Mouse (Mus musculus) megakaryocyte-erythroid progenitor cell, adult 5 weeks (primary cell): Measurements from ENCODE around the gene Cnot10. TPM values are rescaled to one million over a fixed set of nuclear protein-coding genes. Genes with fewer than 3 reads are reported as not detected.

Experiments used
- polyA plus RNA-seq: library from polyadenylated mRNA; stranded (reverse); fragments of >175 nt; gene quantifications from 2 replicates; pipeline ENCODE4 v1.2.3, GENCODE M21; 2012

Cnot10 gene
- polyA plus RNA-seq = 32.7 and 35.0 TPM in 2 replicates

GRCm38 (mm10) chr9:114639839-114640646 is at the start of gene Cnot10:
TSS of gene Cnot10 (minus strand) at chr9:114640184.

GRCm38 (mm10) chr9:114688252-114688952 is 48.4 kb upstream of the Cnot10 start, which contains the start of gene Dync1li1:
TSS of gene Dync1li1 (plus strand) at chr9:114688790.

GRCm38 (mm10) chr9:114563761-114564606 is 76.0 kb downstream of the Cnot10 start, which contains the start of gene Trim71:
TSS of gene Trim71 (minus strand) at chr9:114564369.

Other genes with a start within 250 kb of the Cnot10 start
- gene Crtap, start 249.5 kb downstream of the Cnot10 start, polyA plus RNA-seq = 24.0 and 24.9 TPM in 2 replicates
- 21.6 and 22.1 TPM in 2 replicates for gene Glb1, start 239.1 kb downstream of the Cnot10 start, polyA plus RNA-seq
- gene Tmppe, start 239.1 kb downstream of the Cnot10 start, polyA plus RNA-seq = 2.6 and 3.5 TPM in 2 replicates
- gene Ccr4, start 135.3 kb downstream of the Cnot10 start, polyA plus RNA-seq = 0.03 TPM in 1 of 2 replicates, not detected in the other
- not detected in 2 replicates for gene C130032M10Rik, start 124.5 kb downstream of the Cnot10 start, polyA plus RNA-seq
- gene Trim71, start 75.8 kb downstream of the Cnot10 start, polyA plus RNA-seq = not detected in 2 replicates
- gene Dync1li1, start 48.6 kb upstream of the Cnot10 start, polyA plus RNA-seq = 21.8 and 22.0 TPM in 2 replicates
- gene Cmtm6, start 90.9 kb upstream of the Cnot10 start, polyA plus RNA-seq = 9.6 and 11.0 TPM in 2 replicates
- gene Cmtm7, start 141.7 kb upstream of the Cnot10 start, polyA plus RNA-seq = 610 and 821 TPM in 2 replicates
- 3.8 and 5.7 TPM in 2 replicates for gene Cmtm8, start 204.0 kb upstream of the Cnot10 start, polyA plus RNA-seq